Mouse (Mus musculus): ENCODE data around the gene Kcnh6. TPM values are rescaled to one million over a fixed set of nuclear protein-coding genes. Genes with fewer than 3 reads are reported as not detected.

The Kcnh6 gene
- total and polyA plus RNA-seq, 2 experiments = not detected

GRCm38 (mm10) chr11:106056819-106057491 is 49.0 kb downstream of the Kcnh6 start:
- H3K9ac ChIP-seq (ENCODE audit: low read depth, low read length) = no peak overlapping the region
- DNase-seq (ENCODE audit: extremely low read depth, low read depth, low spot score) = no peak
- H3K27ac ChIP-seq (replicated peaks; ENCODE audit: insufficient read depth, low read depth, low read length) = no peak overlapping the region
- no peak for TF ChIP-seq POLR2A (IDR thresholded peaks at IDR 0.05; ENCODE audit: extremely low read depth, insufficient read depth, low read length)
- no peak for TF ChIP-seq CTCF (IDR thresholded peaks at IDR 0.05; ENCODE audit: low read depth, low read length)
- H3K4me3 ChIP-seq (ENCODE audit: insufficient read depth, low read depth, low read length) = no peak overlapping the region
- peaks cover 10% of the 10 kb centered on the region for H3K36me3 ChIP-seq (ENCODE audit: control insufficient read depth, insufficient read depth, low read length)
- peaks cover 9% of the 10 kb centered on the region; the same call in 1 of the 2 replicates for H3K4me1 ChIP-seq (ENCODE audit: control insufficient read depth, insufficient read depth, low read length)
- 89% methylated on average over 8 of the region's 8 CpGs for WGBS
- H3K79me2 ChIP-seq (ENCODE audit: control insufficient read depth, insufficient read depth, low read length) = no peaks in the 10 kb centered on the region
- H3K27me3 ChIP-seq (ENCODE audit: control insufficient read depth, insufficient read depth, low read length) = no peaks in the 10 kb centered on the region

DNA sequence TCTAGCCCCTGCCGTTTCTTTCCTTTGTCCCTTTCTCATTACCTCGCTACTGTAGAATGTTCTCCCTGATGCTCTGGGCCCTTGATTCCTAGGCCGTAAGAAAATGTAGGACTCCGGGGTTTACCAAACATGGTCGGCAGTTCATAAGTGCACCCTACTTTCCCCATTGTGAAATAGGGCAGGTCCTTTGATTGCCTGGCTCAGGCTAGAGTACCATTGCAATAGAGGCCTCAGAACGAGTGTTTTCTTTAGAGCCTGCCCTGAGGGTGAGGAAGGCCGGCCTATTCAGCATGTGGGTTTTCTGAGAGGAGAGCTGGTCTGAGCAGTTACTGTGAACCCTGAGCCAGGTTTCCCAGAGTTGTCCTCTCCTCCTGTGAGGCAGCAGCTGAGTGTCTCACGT is 50.1 kb downstream of the Kcnh6 start:
- no peak overlapping the region; the same call in 1 of the 2 replicates for H3K27ac ChIP-seq (replicated peaks; ENCODE audit: insufficient read depth, low read depth, low read length)
- DNase-seq (ENCODE audit: extremely low read depth, low read depth, low spot score) = peak; percentile 88
- H3K4me1 ChIP-seq (ENCODE audit: control insufficient read depth, insufficient read depth, low read length) = peaks cover 9% of the 10 kb centered on the region; the same call in 1 of the 2 replicates
- H3K36me3 ChIP-seq (ENCODE audit: control insufficient read depth, insufficient read depth, low read length) = peaks cover 2% of the 10 kb centered on the region; the same call in 1 of the 2 replicates
- H3K4me3 ChIP-seq (ENCODE audit: insufficient read depth, low read depth, low read length) = no peak overlapping the region
- H3K27me3 ChIP-seq (ENCODE audit: control insufficient read depth, insufficient read depth, low read length) = no peaks in the 10 kb centered on the region
- TF ChIP-seq POLR2A (IDR thresholded peaks at IDR 0.05; ENCODE audit: extremely low read depth, insufficient read depth, low read length) = no peak
- no peak for TF ChIP-seq CTCF (IDR thresholded peaks at IDR 0.05; ENCODE audit: low read depth, low read length)
- H3K9ac ChIP-seq (ENCODE audit: low read depth, low read length) = no peak overlapping the region
- H3K79me2 ChIP-seq (ENCODE audit: control insufficient read depth, insufficient read depth, low read length) = no peaks in the 10 kb centered on the region
- 40% methylated on average over 8 of the region's 8 CpGs for WGBS

DNA sequence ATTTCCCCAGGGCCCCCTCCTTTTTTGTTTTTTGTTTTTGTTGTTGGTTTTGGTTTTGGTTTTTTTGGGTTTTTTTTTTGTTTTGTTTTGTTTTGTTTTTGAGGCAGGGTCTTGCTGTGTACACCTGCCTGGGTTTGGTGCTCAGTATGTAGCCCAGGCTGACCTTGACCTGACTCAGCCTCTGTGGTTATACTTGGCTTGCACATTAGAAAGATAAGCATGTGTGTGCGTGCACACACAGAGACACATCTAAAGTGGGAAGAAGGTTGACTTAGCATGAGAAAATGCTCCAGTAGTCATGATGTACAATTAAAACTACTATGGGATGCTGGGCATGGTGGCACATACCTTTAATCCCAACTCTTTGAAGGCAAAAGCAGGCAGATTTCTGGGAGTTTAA is 52.6 kb downstream of the Kcnh6 start:
- H3K27ac ChIP-seq (replicated peaks; ENCODE audit: insufficient read depth, low read depth, low read length) = no peak overlapping the region

GRCm38 (mm10) chr11:106061311-106061710 is 53.4 kb downstream of the Kcnh6 start:
- no peak for DNase-seq (ENCODE audit: extremely low read depth, low read depth, low spot score)
- Histone ChIP-seq H3K27ac (replicated peaks; ENCODE audit: insufficient read depth, low read depth, low read length) (no peak overlapping the region), H3K4me3 (ENCODE audit: insufficient read depth, low read depth, low read length) (no peak overlapping the region), H3K36me3 (ENCODE audit: control insufficient read depth, insufficient read depth, low read length) (peaks cover 2% of the 10 kb centered on the region; the same call in 1 of the 2 replicates), H3K27me3 (ENCODE audit: control insufficient read depth, insufficient read depth, low read length) (no peaks in the 10 kb centered on the region), H3K4me1 (ENCODE audit: control insufficient read depth, insufficient read depth, low read length) (no peaks in the 10 kb centered on the region), H3K79me2 (ENCODE audit: control insufficient read depth, insufficient read depth, low read length) (no peaks in the 10 kb centered on the region), H3K9ac (ENCODE audit: low read depth, low read length) (no peak overlapping the region)
- 97% methylated on average over 1 of the region's 1 CpGs for WGBS
- TF ChIP-seq POLR2A (IDR thresholded peaks at IDR 0.05; ENCODE audit: extremely low read depth, insufficient read depth, low read length) (no peak), CTCF (IDR thresholded peaks at IDR 0.05; ENCODE audit: low read depth, low read length) (no peak)

More for the DNA sequence above, 52.6 kb downstream of the Kcnh6 start:
- WGBS = 29% methylated on average over 1 of the region's 1 CpGs
- Histone ChIP-seq H3K79me2 (ENCODE audit: control insufficient read depth, insufficient read depth, low read length) (no peaks in the 10 kb centered on the region), H3K36me3 (ENCODE audit: control insufficient read depth, insufficient read depth, low read length) (peaks cover 2% of the 10 kb centered on the region; the same call in 1 of the 2 replicates), H3K4me3 (ENCODE audit: insufficient read depth, low read depth, low read length) (no peak overlapping the region), H3K9ac (ENCODE audit: low read depth, low read length) (no peak overlapping the region), H3K27me3 (ENCODE audit: control insufficient read depth, insufficient read depth, low read length) (no peaks in the 10 kb centered on the region), H3K4me1 (ENCODE audit: control insufficient read depth, insufficient read depth, low read length) (no peaks in the 10 kb centered on the region)
- TF ChIP-seq CTCF (IDR thresholded peaks at IDR 0.05; ENCODE audit: low read depth, low read length) (no peak), POLR2A (IDR thresholded peaks at IDR 0.05; ENCODE audit: extremely low read depth, insufficient read depth, low read length) (no peak)
- no peak for DNase-seq (ENCODE audit: extremely low read depth, low read depth, low spot score)

- Histone ChIP-seq H3K4me3 (ENCODE audit: insufficient read depth, low read depth, low read length) (no peak overlapping the region), H3K79me2 (ENCODE audit: control insufficient read depth, insufficient read depth, low read length) (peaks cover 3% of the 10 kb centered on the region), H3K36me3 (ENCODE audit: control insufficient read depth, insufficient read depth, low read length) (peaks cover 2% of the 10 kb centered on the region; the same call in 1 of the 2 replicates), H3K27ac (replicated peaks; ENCODE audit: insufficient read depth, low read depth, low read length) (no peak overlapping the region), H3K4me1 (ENCODE audit: control insufficient read depth, insufficient read depth, low read length) (peaks cover 9% of the 10 kb centered on the region), H3K9ac (ENCODE audit: low read depth, low read length) (no peak overlapping the region), H3K27me3 (ENCODE audit: control insufficient read depth, insufficient read depth, low read length) (no peaks in the 10 kb centered on the region)
- no peak for TF ChIP-seq POLR2A (IDR thresholded peaks at IDR 0.05; ENCODE audit: extremely low read depth, insufficient read depth, low read length)
- no peak for TF ChIP-seq CTCF (IDR thresholded peaks at IDR 0.05; ENCODE audit: low read depth, low read length)
- no peak for DNase-seq (ENCODE audit: extremely low read depth, low read depth, low spot score)
- WGBS = 91% methylated on average over 5 of the region's 5 CpGs
These were observed 55.8 kb downstream of the Kcnh6 start for GRCm38 (mm10) chr11:106063756-106064155.

All from liver, adult 2 months (tissue).